Mouse (Mus musculus) heart, embryonic 14.5 days (tissue): Measurements from ENCODE around the gene Crocc. TPM values are rescaled to one million over a fixed set of nuclear protein-coding genes. Genes with fewer than 3 reads are reported as not detected.
A peak's percentile ranks its signal among the peaks of the same experiment; 100 is the strongest.

Experiments used
- ATAC-seq: fragments of 200-750 bp; cut with Nextera tagmentation; 2 replicates; pipeline ENCODE4 v1.8.0; 2017; ENCODE audit warnings: low read depth, moderate TSS enrichment; ENCODE audit not compliant: insufficient number of reproducible peaks, insufficient read depth, low FRiP score
- H3K27ac ChIP-seq, 2 experiments: fragments of 200-500 bp in 1 of 2; fragments of 300-500 bp in 1 of 2; sonication (generic) in 1 of 2; replicated peaks in 1 of 2; 2 replicates each; pipeline ENCODE4 v1.5.1; 2012 to 2014; ENCODE audit warnings: low read depth in 2 of 2, low read length in 2 of 2, control low read depth in 1 of 2, mild to moderate bottlenecking in 1 of 2, mixed read lengths in 1 of 2; ENCODE audit not compliant: control insufficient read depth in 1 of 2, insufficient read depth in 1 of 2
- H3K27me3 ChIP-seq: fragments of 300-500 bp; sonication (generic); 2 replicates; pipeline ENCODE4 v1.6.1; 2014; ENCODE audit warnings: mild to moderate bottlenecking, low read length, control low read depth; ENCODE audit not compliant: control insufficient read depth, insufficient read depth
- H3K36me3 ChIP-seq: fragments of 300-500 bp; sonication (generic); 2 replicates; pipeline ENCODE4 v1.6.1; 2014; ENCODE audit warnings: mild to moderate bottlenecking, control low read depth, low read length, mixed read lengths; ENCODE audit not compliant: control insufficient read depth, insufficient read depth
- H3K4me1 ChIP-seq, 2 experiments: fragments of 200-500 bp in 1 of 2; fragments of 300-500 bp in 1 of 2; sonication (generic) in 1 of 2; 2 replicates each; pipeline ENCODE4 v1.6.1; 2012 to 2014; ENCODE audit warnings: low read length in 2 of 2, control low read depth in 1 of 2, mixed read lengths in 1 of 2; ENCODE audit not compliant: control insufficient read depth in 2 of 2, insufficient read depth in 2 of 2
- H3K4me2 ChIP-seq: fragments of 300-500 bp; sonication (generic); 2 replicates; pipeline ENCODE4 v1.6.1; 2014; ENCODE audit warnings: mild to moderate bottlenecking, low read length
- H3K4me3 ChIP-seq, 2 experiments: fragments of 200-500 bp in 1 of 2; fragments of 300-500 bp in 1 of 2; sonication (generic) in 1 of 2; 2 replicates each; pipeline ENCODE4 v1.5.1; 2012 to 2014; ENCODE audit warnings: low read length in 2 of 2, mild to moderate bottlenecking in 2 of 2, control low read depth in 1 of 2, low read depth in 1 of 2, moderate library complexity in 1 of 2; ENCODE audit not compliant: control insufficient read depth in 1 of 2, insufficient read depth in 1 of 2
- H3K9ac ChIP-seq: fragments of 300-500 bp; sonication (generic); 2 replicates; pipeline ENCODE4 v1.6.1; 2014; ENCODE audit warnings: mild to moderate bottlenecking, low read length
- H3K9me3 ChIP-seq: fragments of 300-500 bp; sonication (generic); 2 replicates; pipeline ENCODE4 v1.6.1; 2016; ENCODE audit warnings: low read length, control low read depth; ENCODE audit not compliant: control insufficient read depth
- WGBS: fragments of 180-500 bp; shearing (Covaris S2); extraction: QIAGEN DNeasy Blood & Tissue Kit; methylation state at CpG from one replicate; pipeline ENCODE4 v1.1.7; 2014; 5-methylcytosine and 5-hydroxymethylcytosine counted together
- polyA plus RNA-seq: library from polyadenylated mRNA; unstranded; fragments of >200 nt; fragmentation: Nextera tagmentation; extraction: Ambion mirVana; gene quantifications from 2 replicates; pipeline ENCODE4 v1.2.1, GENCODE M21; 2014

Gene Crocc
- polyA plus RNA-seq, 1 experiment from 2014 or later = 4.4 TPM

DNA sequence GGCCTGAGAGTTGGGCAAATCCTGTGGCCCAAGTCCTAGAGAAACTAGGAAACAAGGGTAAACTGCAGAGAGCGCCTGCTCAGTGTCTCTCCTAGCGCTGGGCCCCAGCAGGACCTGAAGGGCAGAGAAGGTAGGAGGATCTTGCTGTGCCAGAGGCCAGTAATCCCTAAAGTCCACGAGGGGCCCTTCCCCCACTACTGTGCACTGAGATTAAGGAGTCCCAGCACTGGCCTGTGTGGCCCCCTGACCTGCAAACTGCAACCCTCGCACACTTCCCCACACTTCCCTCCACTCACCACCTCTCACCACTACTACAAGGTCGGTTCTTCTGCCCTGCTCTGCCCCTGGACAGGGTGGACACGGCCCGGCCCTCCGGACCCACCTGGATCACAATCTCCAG, 7.2 kb downstream of the Crocc start:
- Histone ChIP-seq H3K36me3 (peaks cover 32% of the 10 kb centered on the region), H3K4me3 (no peak overlapping the region), H3K27ac (peak overlapping the region; percentile 35 to 62), H3K4me1 (peaks cover 17 to 19% of the 10 kb centered on the region in 2 experiments), H3K4me2 (peak overlapping the region; percentile 49), H3K9ac (peak overlapping the region; percentile 61), H3K27me3 (no peaks in the 10 kb centered on the region), H3K9me3 (no peaks in the 10 kb centered on the region)
- ATAC-seq = no peak
- 34% methylated on average over 8 of the region's 8 CpGs for WGBS

- Histone ChIP-seq H3K4me2 (no peak overlapping the region), H3K36me3 (peaks cover 30% of the 10 kb centered on the region), H3K9ac (peak overlapping the region; percentile 61; the same call in 1 of the 2 replicates), H3K4me1 (peaks cover 17 to 19% of the 10 kb centered on the region in 2 experiments), H3K4me3 (no peak overlapping the region), H3K9me3 (no peaks in the 10 kb centered on the region), H3K27ac (peak overlapping the region in 1 of 2 experiments; percentile 35; a peak in 1 of 4 replicates), H3K27me3 (no peaks in the 10 kb centered on the region)
- WGBS = 80% methylated on average over 12 of the region's 12 CpGs
- ATAC-seq = no peak
Measured at GRCm38 (mm10) chr4:141052442-141052841, 7.9 kb downstream of the Crocc start.

- H3K27me3 ChIP-seq = no peaks in the 10 kb centered on the region
- no peak for ATAC-seq
- no peak overlapping the region for H3K27ac ChIP-seq
- H3K4me2 ChIP-seq = no peak overlapping the region
- no peak overlapping the region for H3K4me3 ChIP-seq
- peaks cover 38% of the 10 kb centered on the region for H3K36me3 ChIP-seq
- H3K4me1 ChIP-seq = peaks cover 17 to 19% of the 10 kb centered on the region in 2 experiments
- H3K9ac ChIP-seq = no peak overlapping the region
- H3K9me3 ChIP-seq = no peaks in the 10 kb centered on the region
- 65% methylated on average over 4 of the region's 4 CpGs for WGBS
Measured at GRCm38 (mm10) chr4:141049476-141049835, 10.9 kb downstream of the Crocc start.

GRCm38 (mm10) chr4:141048810-141049475, 11.4 kb downstream of the Crocc start:
- ATAC-seq = no peak
- WGBS = 85% methylated on average over 17 of the region's 17 CpGs
- Histone ChIP-seq H3K9me3 (no peaks in the 10 kb centered on the region), H3K4me3 (no peak overlapping the region), H3K27me3 (no peaks in the 10 kb centered on the region), H3K4me2 (no peak overlapping the region), H3K9ac (no peak overlapping the region), H3K27ac (no peak overlapping the region), H3K4me1 (peaks cover 14 to 16% of the 10 kb centered on the region in 2 experiments), H3K36me3 (peaks cover 38% of the 10 kb centered on the region)

GRCm38 (mm10) chr4:141044816-141045215, 15.5 kb downstream of the Crocc start:
- Histone ChIP-seq H3K9ac (no peak overlapping the region), H3K4me1 (no peaks in the 10 kb centered on the region; a peak in 1 of 4 replicates), H3K27me3 (no peaks in the 10 kb centered on the region), H3K4me3 (no peak overlapping the region), H3K27ac (no peak overlapping the region), H3K4me2 (no peak overlapping the region), H3K36me3 (peaks cover 45% of the 10 kb centered on the region), H3K9me3 (no peaks in the 10 kb centered on the region)
- no peak for ATAC-seq
- 22% methylated on average over 8 of the region's 8 CpGs for WGBS

GRCm38 (mm10) chr4:141041117-141041516, 19.2 kb downstream of the Crocc start:
- Histone ChIP-seq H3K27me3 (no peaks in the 10 kb centered on the region), H3K4me2 (no peak overlapping the region), H3K4me3 (no peak overlapping the region), H3K36me3 (peaks cover 48% of the 10 kb centered on the region), H3K27ac (no peak overlapping the region), H3K9ac (no peak overlapping the region), H3K9me3 (no peaks in the 10 kb centered on the region), H3K4me1 (no peaks in the 10 kb centered on the region; a peak in 1 of 4 replicates)
- WGBS = 48% methylated on average over 10 of the region's 12 CpGs
- ATAC-seq = no peak

DNA sequence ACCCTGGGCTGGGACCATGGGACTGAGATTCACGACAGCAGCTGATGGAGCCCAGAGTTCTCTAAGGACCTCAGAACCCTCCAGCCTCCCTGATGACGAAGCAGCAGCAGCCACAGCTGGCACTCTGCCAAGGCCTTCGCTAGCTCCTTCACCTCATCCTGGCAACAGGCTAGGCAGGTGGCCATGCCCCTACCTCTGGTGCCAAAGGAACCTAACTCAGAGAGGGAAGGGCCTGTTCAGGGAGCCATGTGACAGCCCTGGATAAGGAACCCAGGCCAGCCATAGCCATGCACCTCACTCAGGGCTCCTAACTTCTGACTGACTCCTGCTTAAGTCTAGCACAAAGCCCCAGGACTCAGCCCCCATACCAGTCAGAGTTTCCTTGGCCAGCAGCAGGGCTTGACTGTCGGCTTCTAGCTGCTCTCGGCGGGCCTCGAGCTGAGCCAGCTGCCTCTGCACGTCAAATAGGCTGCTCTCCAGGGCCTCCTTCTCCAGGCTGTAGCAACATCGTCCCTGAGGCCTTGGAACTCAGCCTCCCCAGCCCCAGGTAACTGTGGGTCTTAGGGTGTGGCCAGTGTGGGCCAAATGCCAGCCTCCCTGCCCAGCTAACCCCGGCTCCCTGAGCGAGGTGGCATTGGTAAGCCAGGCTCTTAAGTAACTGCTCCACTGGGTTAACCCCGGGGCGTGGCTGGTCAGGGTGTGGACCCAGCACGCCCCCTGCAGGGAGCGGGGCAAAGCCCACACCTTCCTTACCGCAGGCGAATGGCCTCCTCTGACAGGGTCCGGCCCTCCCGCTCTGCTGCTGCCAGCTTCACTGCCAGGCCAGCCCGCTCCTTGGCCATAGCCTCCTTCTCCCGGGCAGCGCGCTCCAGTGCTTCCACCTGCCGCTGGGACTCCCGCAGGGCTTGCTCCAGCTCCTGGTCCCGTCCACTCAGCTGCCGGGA, 26.5 kb downstream of the Crocc start:
- no peaks in the 10 kb centered on the region for H3K9me3 ChIP-seq
- no peak overlapping the region for H3K27ac ChIP-seq
- no peaks in the 10 kb centered on the region for H3K27me3 ChIP-seq
- peaks cover 0 to 7% of the 10 kb centered on the region in 2 experiments; a peak in 1 of 4 replicates for H3K4me1 ChIP-seq
- no peak overlapping the region for H3K9ac ChIP-seq
- H3K4me2 ChIP-seq = no peak overlapping the region
- WGBS = 75% methylated on average over 27 of the region's 27 CpGs
- H3K36me3 ChIP-seq = peaks cover 58% of the 10 kb centered on the region
- no peak overlapping the region for H3K4me3 ChIP-seq
- ATAC-seq = no peak
